1 mouse cellular context compared by ENCODE assay signal in the genomic region with DNA sequence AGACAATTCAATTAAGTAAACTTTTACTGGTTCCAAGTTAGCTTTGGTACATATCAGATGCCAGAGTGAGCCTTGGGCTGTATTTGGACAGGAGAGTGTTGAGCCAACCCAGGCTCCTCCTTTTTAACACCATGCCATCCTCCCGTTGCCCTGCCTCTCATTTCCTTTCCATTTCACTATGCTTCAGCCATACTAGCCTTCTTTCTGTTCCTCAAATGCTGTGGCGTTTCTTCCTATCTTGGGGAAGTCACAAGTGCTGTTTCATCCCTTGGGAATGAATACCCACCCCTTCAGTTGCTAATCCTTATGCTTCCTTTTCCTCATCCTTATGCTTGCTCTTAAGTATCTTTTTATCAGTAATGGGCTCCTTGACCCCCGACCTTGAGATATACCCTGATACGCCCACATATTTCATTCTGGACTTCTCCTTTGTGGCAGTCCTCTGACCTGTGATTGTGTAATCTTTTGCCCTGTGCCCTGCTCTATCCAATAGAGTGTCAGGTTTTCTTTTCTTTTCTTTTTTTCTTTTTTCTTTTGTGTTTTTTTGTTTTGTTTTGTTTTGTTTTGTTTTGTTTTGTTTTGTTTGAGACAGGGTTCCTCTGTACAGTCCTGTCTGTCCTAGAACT.
TF ChIP-seq lines count a peak whose summit lies in the region.

No protein-coding gene starts in this region.

TF ChIP-seq in CH12.LX, 34 proteins besides CTCF, POLR2A, EP300 and RAD21 (continued from another document):
- TF ChIP-seq SMC3 (IDR thresholded peaks at IDR 0.05; ENCODE audit: low read depth, low read length), result peak; percentile 8; the same call in 1 of the 2 replicates
TF ChIP-seq in CH12.LX: peak in this region for 5.
